Mouse (Mus musculus) liver, embryonic 16.5 days (tissue): ENCODE measurements around the gene 6030458C11Rik. TPM values are rescaled to one million over a fixed set of nuclear protein-coding genes. Genes with fewer than 3 reads are reported as not detected.

Experiments used
- microRNA-seq: library from miRNA; unstranded; fragments of <30 nt; microRNA quantifications from one replicate; pipeline ENCODE4, GENCODE M21; 2016
- polyA plus RNA-seq: library from polyadenylated mRNA; unstranded; fragments of >200 nt; fragmentation: Nextera tagmentation; extraction: Ambion mirVana; gene quantifications from 2 replicates; pipeline ENCODE4 v1.2.1, GENCODE M21; 2015

Gene 6030458C11Rik
- polyA plus RNA-seq, 1 experiment from 2014 or later, result 25.1 TPM

Small RNA genes within 50 kb of the gene (microRNA-seq; reads per million reads assigned to microRNA genes)
- not detected for gene Gm47288

Other genes with a start within 250 kb of the 6030458C11Rik start
- 0.92 and 1.0 TPM in 2 replicates for gene Pdzd2, start 84.7 kb downstream of the 6030458C11Rik start, polyA plus RNA-seq
- gene Drosha, start 166 bp upstream of the 6030458C11Rik start, polyA plus RNA-seq, result 10.5 and 10.9 TPM in 2 replicates